Mouse (Mus musculus) liver, embryonic 14.5 days (tissue): ENCODE measurements around the gene Map2k4.

Experiments
- CTCF ChIP-seq: IDR thresholded peaks from 2 replicates; pipeline ENCODE4 v1.5.1; 2016; ENCODE audit warnings: antibody characterized with exemption, low read depth, control low read depth
- EP300 ChIP-seq: IDR thresholded peaks from 2 replicates; pipeline ENCODE4 v1.6.1; 2016; ENCODE audit warnings: antibody characterized with exemption, low read depth

DNA sequence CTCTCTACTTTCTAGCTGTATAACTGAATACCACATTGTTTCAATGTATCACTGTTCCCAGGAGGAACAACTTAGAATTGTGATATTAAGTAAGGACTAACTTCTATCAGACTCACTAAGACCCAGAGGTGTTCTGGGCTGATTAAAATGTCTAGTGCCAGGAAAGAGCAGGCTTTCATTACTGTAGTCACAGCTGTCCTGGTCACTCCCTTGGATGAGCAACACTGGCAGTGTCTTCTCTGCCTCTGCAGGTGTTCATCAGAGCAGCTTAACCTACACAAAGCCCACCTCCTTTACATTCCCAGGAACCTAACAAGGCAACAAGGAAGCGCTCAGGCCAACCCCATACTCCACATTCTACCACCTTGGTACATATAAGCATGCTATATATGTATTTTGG lies 8.5 kb downstream of the Map2k4 start:
- TF ChIP-seq CTCF (no peak), EP300 (no peak)
